Mouse (Mus musculus) CD4-positive, CD25-positive, alpha-beta regulatory T cell, adult 4 months (primary cell): ENCODE data around the gene Sacs. TPM values are rescaled to one million over a fixed set of nuclear protein-coding genes. Genes with fewer than 3 reads are reported as not detected.

Experiments used
- ATAC-seq: one replicate; pipeline ENCODE4 v1.8.0; 2017
- polyA plus RNA-seq, 2 experiments: library from polyadenylated mRNA; unstranded; fragments of 100-300 nt; shearing (Covaris generic); gene quantifications; one replicate each; pipeline ENCODE4 v1.2.1; 2017

The Sacs gene
- polyA plus RNA-seq, 2 experiments from 2014 or later = 5.3 to 6.2 TPM

DNA sequence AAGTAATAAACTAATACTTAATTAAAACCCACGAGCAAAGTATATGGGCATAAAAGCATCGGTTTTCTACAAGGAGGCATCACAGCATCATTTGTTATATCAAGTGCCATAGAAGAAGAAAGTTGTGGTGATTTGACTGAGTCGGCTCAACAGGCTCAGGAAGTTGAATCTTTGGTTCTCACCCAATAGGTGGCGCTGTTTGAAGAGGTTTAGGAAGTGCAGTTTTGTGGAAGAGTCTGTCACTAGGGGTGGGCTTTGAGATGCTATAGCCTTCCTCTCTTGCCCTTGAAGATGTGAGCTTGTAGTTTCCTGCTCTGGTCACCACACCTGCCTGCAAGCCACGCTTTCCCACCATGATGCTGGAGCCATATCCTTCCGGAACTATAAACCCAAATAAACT is 104.4 kb downstream of the Sacs start:
- ATAC-seq = no peak

DNA sequence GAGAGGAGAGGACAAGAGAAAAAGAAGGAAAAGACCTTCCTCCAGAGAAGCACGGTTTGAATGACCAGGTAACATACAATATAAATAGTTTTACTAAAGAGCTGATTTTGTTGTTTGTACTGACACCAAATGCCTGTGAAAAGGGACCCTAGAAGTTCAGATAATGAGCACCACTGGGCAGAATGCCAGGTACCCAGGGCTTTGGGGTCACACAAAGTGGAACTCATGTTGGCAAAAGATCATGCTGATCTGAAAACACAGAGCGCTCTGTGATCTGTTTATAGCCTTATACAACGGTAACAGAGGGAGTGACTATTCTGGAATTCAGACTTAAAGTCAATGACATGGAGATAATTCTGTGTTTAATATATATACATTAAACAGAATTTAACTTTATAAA is 108.2 kb downstream of the Sacs start:
- no peak for ATAC-seq

DNA sequence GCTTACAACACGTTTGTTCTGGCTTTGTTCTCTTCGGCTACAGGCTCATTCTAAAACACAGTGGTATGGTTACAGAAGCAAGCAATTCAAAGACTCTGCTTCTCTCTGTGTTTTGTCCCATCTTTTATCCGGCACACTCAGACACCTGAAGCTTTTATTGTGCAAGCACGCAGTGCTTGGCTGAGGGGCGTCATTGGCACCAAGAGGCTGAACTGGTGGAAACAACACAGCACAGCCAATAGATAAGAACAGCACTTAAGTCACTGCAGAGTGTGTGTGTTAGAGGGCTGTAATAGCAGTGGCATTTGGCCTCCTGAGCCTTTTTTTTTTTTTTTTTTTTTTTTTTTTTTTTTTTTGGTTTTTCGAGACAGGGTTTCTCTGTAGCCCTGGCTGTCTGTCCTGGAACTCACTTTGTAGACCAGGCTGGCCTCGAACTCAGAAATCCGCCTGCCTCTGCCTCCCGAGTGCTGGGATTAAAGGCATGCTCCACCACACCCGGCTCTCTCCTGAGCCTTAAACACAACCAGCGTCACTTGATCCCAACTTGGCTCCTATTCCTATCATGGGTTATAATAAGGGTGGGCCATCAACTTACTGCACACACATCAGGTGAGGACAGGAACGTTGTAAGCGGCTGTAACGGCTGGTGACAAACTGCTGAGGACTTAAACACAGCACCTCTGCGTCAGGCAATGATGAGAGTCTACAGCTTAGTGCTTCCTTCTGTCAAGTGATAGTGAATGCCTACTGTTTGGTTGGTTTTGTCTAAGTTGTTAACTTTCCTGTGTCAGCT is 114.5 kb downstream of the Sacs start:
- ATAC-seq = no peak

DNA sequence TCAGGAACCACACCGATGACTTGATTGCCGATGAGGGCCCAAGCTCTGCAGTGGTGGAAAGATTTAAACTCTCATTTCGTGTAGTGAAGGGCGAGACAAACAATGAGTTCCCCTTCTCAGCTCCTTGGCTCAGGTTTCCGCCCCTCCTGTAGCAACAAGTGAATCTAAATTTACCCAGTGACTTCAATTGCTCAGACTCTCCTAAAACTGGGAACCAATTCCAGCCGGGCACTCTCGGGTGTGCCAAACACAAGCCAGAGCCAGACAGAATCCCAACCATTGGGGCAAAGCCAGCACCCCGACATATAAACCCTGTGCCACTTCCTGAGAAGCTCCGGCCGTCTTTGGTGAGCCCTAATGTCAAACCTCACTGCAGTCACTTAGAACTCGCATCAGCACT is 120.1 kb downstream of the Sacs start, which contains the start of gene Sgcg:
Gene Sgcg (minus strand): TSS at position 139 of the 400 bp plus-strand sequence.
- no peak for ATAC-seq

DNA sequence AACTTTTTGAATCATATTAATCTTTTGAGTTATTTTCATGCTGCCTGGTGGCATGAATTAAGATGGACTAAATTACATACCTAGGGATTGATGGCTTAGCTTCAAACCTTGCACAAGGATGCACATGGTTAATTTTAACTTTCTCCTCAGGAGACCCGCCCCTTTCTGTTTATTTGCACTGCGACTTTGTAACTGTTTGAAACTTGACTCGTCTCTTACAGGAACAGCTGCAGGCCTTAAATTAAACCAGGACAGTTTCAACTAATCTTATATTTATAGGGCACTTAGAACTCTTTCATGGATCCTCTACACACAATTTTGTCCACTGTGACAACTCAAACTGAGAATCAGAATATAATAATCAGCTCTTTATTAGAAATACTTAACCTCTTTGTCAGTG is 120.8 kb downstream of the Sacs start:
- ATAC-seq = no peak

DNA sequence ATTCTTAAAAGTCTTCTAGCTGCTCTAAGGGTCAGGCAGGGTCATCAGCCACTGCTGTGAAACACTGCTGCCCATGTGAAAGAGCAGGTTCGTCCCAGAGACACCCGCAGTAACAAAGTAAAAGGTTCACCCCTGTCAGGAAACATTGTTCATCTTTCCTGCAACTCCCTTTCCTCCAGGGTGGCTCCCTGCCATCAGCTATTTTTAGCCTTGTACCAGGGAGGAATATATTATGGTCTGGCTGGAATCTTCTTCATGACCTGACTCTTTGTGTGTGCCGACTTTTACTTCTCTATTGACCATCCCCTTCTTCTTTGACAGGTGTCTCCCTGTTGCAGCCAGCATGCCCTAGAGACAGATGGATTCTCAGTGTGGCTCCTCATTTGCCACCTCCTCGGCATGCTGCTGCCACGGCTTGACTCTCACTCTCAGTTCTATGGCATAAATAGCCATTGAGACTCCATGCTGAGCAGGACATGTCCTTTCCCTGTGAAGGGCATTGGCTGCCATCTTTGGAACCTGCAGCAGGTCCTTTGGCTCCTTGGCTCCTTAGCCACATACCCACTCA is 129.7 kb downstream of the Sacs start:
- ATAC-seq = no peak

DNA sequence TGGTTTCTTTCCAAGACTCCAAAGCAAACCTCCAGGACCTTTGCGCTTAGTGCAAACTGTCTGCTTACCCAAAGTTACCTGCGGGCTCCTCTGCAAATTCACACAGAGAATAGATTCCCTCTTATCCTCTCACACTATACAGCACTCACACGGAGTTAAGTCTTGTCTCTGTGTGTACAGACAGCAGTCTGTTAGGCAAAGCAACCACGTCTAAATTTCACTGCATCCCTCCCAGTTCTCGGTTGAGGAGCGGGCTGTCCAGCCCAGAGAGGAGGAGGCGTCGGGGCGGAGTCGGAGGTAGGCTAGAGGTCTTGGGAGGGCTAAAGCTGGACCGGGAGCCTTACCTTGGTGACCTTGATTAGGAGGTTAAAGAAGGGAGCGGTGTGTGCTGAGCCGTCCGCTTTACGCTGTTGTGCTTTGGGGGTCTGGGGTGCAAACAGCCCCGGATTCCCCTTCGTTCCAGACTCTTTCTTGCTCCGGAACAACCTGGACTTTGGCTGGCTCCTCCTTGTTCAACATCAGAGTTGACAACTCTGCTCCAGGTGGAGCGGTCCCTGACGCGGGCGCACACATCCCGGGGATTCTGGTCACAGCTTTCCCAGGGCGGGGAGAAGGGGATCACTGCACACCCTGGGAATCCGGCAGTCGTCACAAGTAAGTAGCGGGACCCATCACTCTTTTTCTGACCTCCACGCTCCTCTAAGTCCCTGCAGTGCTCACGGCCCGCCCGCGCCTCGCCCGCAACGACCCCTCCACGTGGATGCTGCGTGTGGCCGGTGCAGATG is 136.3 kb downstream of the Sacs start:
- no peak for ATAC-seq

DNA sequence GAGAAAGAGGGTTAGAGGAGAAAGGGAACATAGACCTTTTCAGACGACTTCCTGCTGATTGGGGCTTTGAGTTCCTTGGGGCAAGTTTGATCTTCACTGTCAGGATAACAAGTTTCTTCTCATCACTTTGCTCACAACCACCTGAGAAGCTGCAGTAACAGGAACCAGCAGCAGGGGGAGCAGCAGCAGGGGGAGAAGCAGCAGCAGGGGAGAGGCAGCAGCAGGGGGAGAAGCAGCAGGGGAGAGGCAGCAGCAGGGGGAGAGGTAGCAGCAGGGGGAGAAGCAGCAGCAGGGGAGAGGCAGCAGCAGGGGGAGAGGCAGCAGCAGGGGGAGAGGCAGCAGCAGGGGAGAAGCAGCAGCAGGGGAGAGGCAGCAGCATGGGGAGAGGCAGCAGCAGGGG is 139.0 kb downstream of the Sacs start:
- ATAC-seq = no peak

DNA sequence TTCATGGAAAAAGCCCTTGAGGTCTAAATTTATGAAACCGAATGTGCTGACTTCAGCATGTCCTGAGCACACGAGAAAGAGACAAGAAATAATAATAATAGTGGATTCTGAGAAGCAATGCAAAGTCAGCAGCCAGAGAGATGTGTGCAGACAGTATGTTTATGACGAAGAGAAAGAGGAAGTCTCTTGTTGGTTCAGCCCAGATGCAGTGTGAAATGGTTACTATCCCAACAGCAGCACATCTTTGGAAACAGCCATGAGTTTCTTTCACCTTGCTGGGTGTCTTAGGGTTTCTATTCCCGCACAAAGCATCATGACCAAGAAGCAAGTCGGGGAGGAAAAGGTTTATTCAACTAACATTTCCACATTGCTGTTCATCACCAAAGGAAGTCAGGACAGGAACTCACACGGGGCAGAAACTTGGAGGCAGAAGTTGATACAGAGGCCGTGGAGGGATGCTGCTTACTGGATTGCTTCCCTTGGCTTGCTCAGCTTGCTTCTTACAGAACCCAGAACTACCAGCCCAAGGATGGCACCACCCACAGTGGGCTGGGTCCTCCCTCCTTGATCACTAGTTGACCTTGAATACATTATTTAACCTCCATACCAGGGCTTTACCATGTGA is 140.5 kb downstream of the Sacs start:
- ATAC-seq = no peak

DNA sequence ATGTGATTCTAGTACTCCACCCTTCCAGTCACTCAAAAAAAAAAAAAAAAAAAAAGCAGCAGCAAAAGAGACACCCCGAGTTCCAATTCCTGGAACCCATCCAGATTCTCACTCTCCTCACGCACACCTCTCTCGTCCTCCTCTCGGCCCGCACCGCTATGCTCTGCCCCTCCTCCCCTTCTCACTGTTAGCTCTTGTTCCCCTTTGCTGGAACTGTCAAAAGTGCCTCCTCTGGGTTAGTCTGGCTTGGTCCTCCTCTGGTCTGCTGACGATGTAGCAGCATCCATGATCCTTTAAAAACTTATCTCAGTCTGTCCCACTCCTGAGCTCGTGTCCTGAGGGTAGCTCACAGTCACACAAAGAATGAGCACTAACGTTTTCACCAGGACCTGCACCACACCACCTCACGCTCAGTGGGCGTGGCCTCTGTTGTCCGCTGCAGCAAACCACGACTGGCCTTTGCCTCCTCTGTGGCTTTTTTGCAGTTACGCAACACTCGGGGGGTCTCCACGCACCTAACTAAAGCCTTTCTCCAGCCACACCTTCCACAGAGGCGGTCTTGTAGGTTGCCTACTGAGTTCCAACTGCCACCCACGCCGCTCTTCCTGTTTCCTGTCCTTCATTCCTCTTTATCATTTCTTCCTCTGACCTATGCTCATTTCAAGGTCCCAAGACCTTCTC is 150.5 kb downstream of the Sacs start:
- ATAC-seq = no peak

Other genes with a start within 250 kb of the Sacs start
- not detected for gene Tnfrsf19, start 92.0 kb upstream of the Sacs start, polyA plus RNA-seq
- not detected for gene Sgcg, start 120.0 kb downstream of the Sacs start, polyA plus RNA-seq
- gene Arl11, start 171.3 kb downstream of the Sacs start, polyA plus RNA-seq = not detected
- gene Ebpl, start 222.0 kb downstream of the Sacs start, polyA plus RNA-seq = 10 to 100 TPM in 1 of 2 experiments, 1 to 10 TPM in 1; 6.5 to 12.3 TPM